Comparison of ENCODE assay signal across 31 mouse cellular contexts in the genomic region with DNA sequence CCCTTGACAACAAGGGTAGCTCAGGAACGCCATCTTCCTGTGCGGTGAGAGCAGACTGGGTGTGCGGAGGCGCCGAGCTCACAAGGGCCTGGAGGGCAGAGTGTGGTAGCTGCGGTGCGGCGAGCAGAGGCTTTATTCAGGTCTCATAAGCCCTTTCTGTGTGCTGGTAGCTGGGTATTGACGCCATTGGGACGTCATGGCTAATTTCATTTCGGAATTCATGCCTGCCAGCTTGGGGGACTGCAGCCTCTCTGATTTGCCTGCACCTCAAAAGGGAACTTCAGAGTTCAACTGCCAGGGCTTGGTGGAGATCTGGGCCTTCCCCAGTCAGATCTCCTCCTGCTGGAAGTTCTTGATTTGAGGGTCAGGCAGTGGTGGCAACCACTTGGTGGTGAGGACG.
"Had no signal": no experiment of that assay in that cellular context is flagged by ENCODE, and none has a peak within 500 bp of the region (broad histone marks: within the 10 kb centered on the region; RNA-seq: fewer than 3 reads in every experiment).

No protein-coding gene starts in this region.

- H3K4me3 ChIP-seq: heart, embryonic 12.5 days; heart, embryonic 13.5 days; heart, embryonic 15.5 days; hindbrain, embryonic 10.5 days; hindbrain, embryonic 12.5 days; hindbrain, embryonic 13.5 days; hindbrain, embryonic 15.5 days; intestine, embryonic 15.5 days; kidney, embryonic 15.5 days; layer of hippocampus, adult 2 months; left cerebral cortex, adult 2 months had no signal

- H3K27me3 ChIP-seq: hindbrain, embryonic 15.5 days; intestine, embryonic 15.5 days; kidney, embryonic 15.5 days had no signal

- H3K4me1 ChIP-seq: hindbrain, embryonic 15.5 days had no signal

- H3K36me3 ChIP-seq: heart, embryonic 15.5 days; hindbrain, embryonic 10.5 days; hindbrain, embryonic 12.5 days; hindbrain, embryonic 13.5 days; hindbrain, embryonic 15.5 days; intestine, embryonic 15.5 days; kidney, embryonic 15.5 days had no signal

- DNase-seq: heart, postnatal 10 days; heart, postnatal 14 days; heart, postnatal 36 days; heart, postnatal 4 days; kidney, adult 11 months; kidney, adult 18-20 months; kidney, adult 2 months; kidney, adult 8-10 months; kidney, adult 9 months; kidney, postnatal 10 days; kidney, postnatal 14 days; kidney, postnatal 25 days; kidney, postnatal 36 days; kidney, postnatal 4 days; layer of hippocampus, adult 9-11 months; layer of hippocampus, postnatal 36 days had no signal

- H3K27ac ChIP-seq: heart, embryonic 13.5 days; heart, embryonic 15.5 days; hindbrain, embryonic 10.5 days; hindbrain, embryonic 12.5 days; hindbrain, embryonic 13.5 days; hindbrain, embryonic 14.5 days; hindbrain, embryonic 15.5 days; hindbrain, postnatal 0 days; intestine, embryonic 15.5 days; kidney, embryonic 15.5 days; kidney, postnatal 0 days; layer of hippocampus, adult 2 months; left cerebral cortex, adult 2 months had no signal

- H3K4me2 ChIP-seq: heart, embryonic 11.5 days; heart, embryonic 12.5 days; heart, embryonic 13.5 days; heart, embryonic 15.5 days; hindbrain, embryonic 12.5 days; hindbrain, embryonic 13.5 days; hindbrain, embryonic 14.5 days; hindbrain, embryonic 15.5 days; intestine, embryonic 15.5 days; kidney, embryonic 15.5 days had no signal

- H3K9me3 ChIP-seq: heart, embryonic 12.5 days; heart, embryonic 13.5 days; heart, embryonic 15.5 days; hindbrain, embryonic 10.5 days; hindbrain, embryonic 12.5 days; hindbrain, embryonic 13.5 days; hindbrain, embryonic 15.5 days; intestine, embryonic 15.5 days; kidney, embryonic 15.5 days had no signal

- H3K9ac ChIP-seq: heart, embryonic 12.5 days; heart, embryonic 13.5 days; heart, embryonic 15.5 days; hindbrain, embryonic 12.5 days; hindbrain, embryonic 13.5 days; hindbrain, embryonic 14.5 days; hindbrain, embryonic 15.5 days; intestine, embryonic 15.5 days; kidney, embryonic 15.5 days had no signal
